Mouse (Mus musculus): ENCODE results near the gene Gstt1.
A peak's percentile ranks its signal among the peaks of the same experiment; 100 is the strongest.

DNA sequence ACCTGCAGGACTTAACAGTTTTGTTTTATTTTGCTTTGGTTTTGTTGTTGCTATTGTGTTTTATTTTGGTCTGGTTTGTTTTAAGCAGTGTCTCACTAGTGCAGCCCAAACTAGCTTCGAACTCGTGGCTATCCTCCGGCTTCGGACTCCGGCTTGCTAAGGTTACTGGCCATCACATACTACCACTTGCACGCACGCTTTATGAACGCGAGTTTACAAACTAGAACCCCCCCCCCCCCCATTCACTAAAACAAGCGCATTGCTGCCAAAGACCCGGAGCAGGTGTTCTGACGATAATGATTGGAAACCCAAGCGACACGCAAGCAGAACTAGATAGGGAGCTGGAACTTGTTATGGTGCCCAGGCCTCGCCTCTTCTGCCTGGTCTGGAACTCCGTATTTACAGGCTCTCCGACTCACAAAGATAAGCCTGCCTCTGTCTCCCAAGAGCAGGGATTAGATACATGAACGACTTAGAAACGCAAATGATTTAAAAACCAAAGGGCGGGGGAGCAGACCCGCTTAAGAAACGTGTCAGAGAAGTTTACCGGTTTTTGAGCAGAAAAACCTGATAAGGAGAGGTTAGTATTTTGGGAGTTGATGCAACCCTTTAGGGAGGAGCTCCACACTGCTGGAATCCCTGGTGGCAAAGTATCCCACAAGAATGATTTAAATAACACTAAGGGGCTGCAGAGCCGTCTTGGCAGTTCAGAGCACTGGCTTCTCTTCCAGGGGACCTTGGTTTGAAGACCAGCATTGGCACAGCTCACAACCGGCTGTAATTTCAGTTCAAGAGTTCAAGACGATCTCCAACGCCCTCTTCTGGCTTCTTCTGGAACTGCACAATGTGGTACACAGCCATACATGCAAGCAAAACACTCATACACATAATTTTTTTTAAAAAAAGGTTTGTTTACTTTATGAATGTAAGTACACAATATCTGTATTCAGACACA, 33.6 kb downstream of the Gstt1 start:
- no peak; a peak in 1 of 4 replicates for TF ChIP-seq POLR2A (IDR thresholded peaks at IDR 0.05; ENCODE audit: control insufficient read depth in 1 of 2, insufficient read depth in 1 of 2, low read depth in 1 of 2, low read length in 2 of 2, poor library complexity in 1 of 2)
- no peak for TF ChIP-seq POLR2AphosphoS5 (IDR thresholded peaks at IDR 0.05; ENCODE audit: borderline replicate concordance, low read depth, low read length)
- peak in 1 of 2 experiments; percentile 28; a peak in 1 of 4 replicates for TF ChIP-seq EP300 (IDR thresholded peaks at IDR 0.05; ENCODE audit: low read depth in 1 of 2, low read length in 2 of 2)
- TF ChIP-seq CTCF (IDR thresholded peaks at IDR 0.05 in 2 of 3, conservative IDR thresholded peaks at IDR 0.05 in 1 of 3; ENCODE audit: control insufficient read depth in 1 of 3, insufficient read depth in 1 of 3, low read depth in 2 of 3, low read length in 3 of 3, poor library complexity in 1 of 3, severe bottlenecking in 1 of 3) = peak; percentile 60 to 78 (median 76)
- TF ChIP-seq RCOR1 (IDR thresholded peaks at IDR 0.05; ENCODE audit: low read depth, low read length) = 0 out of 2 replicates have a peak, but pooled peaks have one; percentile 12
- no peak for TF ChIP-seq POLR2AphosphoS2 (IDR thresholded peaks at IDR 0.05; ENCODE audit: low read length)
- no peak for TF ChIP-seq E2F4 (IDR thresholded peaks at IDR 0.05; ENCODE audit: borderline replicate concordance, low read depth, low read length)
- TF ChIP-seq HCFC1 (IDR thresholded peaks at IDR 0.05; ENCODE audit: low read depth, low read length) = peak; percentile 60
- peak; percentile 57 for TF ChIP-seq SMC3 (IDR thresholded peaks at IDR 0.05; ENCODE audit: low read depth, low read length)
- 0 out of 2 replicates have a peak, but pooled peaks have one; percentile 9 for TF ChIP-seq GATA1 (IDR thresholded peaks at IDR 0.05; ENCODE audit: low read depth, low read length)
- peak; percentile 91 for TF ChIP-seq ZNF384 (IDR thresholded peaks at IDR 0.05; ENCODE audit: low read depth, low read length)
- TF ChIP-seq RAD21 (IDR thresholded peaks at IDR 0.05; ENCODE audit: low read depth, low read length) = peak; percentile 58
- TF ChIP-seq TAL1 (IDR thresholded peaks at IDR 0.05; ENCODE audit: low read length) = peak; percentile 37; the same call in 1 of the 2 replicates
- peak; percentile 48 for TF ChIP-seq ZC3H11A (IDR thresholded peaks at IDR 0.05; ENCODE audit: low read depth, low read length)

All from MEL (cell line).